In genomic region chr13:58111306-58111705, GRCm38 (mm10) we compare ENCODE assay signal across 11 mouse cellular contexts. TPM values are rescaled to one million over a fixed set of nuclear protein-coding genes. Genes with fewer than 3 reads are reported as not detected.
A peak's percentile ranks its signal among the peaks of the same experiment; 100 is the strongest.
DNase-seq lines count a peak whose midpoint lies in the region; ATAC-seq and TF ChIP-seq lines count a peak whose summit lies in the region.
"Had no signal": no experiment of that assay in that cellular context is flagged by ENCODE, and none has a peak within 500 bp of the region (broad histone marks: within the 10 kb centered on the region; RNA-seq: fewer than 3 reads in every experiment).

No protein-coding gene starts in this region.

- no peak for TF ChIP-seq POLR2A in lung, adult 2 months (IDR thresholded peaks at IDR 0.05; ENCODE audit: borderline replicate concordance, extremely low read depth, low read depth, low read length)

- H3K9me3 ChIP-seq in kidney, embryonic 16.5 days (ENCODE audit: low read length), result no peaks in the 10 kb centered on the region
- no peaks in the 10 kb centered on the region for H3K9me3 ChIP-seq in stomach, embryonic 15.5 days
- no peaks in the 10 kb centered on the region for H3K9me3 ChIP-seq in stomach, postnatal 0 days (ENCODE audit: control insufficient read depth, low read length)

- 94% methylated on average over 6 of the region's 6 CpGs for WGBS in kidney, embryonic 16.5 days
- WGBS in stomach, embryonic 15.5 days, result 94% methylated on average over 6 of the region's 6 CpGs
- WGBS in stomach, postnatal 0 days, result 94% methylated on average over 6 of the region's 6 CpGs
- WGBS in lung, adult 2 months, result 95% methylated on average over 6 of the region's 6 CpGs

- peak overlapping the region; percentile 85; the same call in 1 of the 2 replicates for H3K4me2 ChIP-seq in kidney, embryonic 16.5 days (replicated peaks; ENCODE audit: low read depth, low read length)
- 0 out of 2 replicates have a peak overlapping the region, but pooled peaks have one; percentile 84 for H3K4me2 ChIP-seq in stomach, embryonic 15.5 days
- no peak overlapping the region for H3K4me2 ChIP-seq in stomach, postnatal 0 days (replicated peaks; ENCODE audit: low read depth)

- no peak for TF ChIP-seq EP300 in stomach, postnatal 0 days (optimal IDR thresholded peaks at IDR 0.05)

- no peak for DNase-seq in frontal cortex, postnatal 14 days (ENCODE audit: low spot score in 2 of 2)
- no peak for DNase-seq in kidney, postnatal 25 days
- DNase-seq in stomach, postnatal 0 days (ENCODE audit: low spot score), result no peak
- DNase-seq in lung, adult 2 months, result no peak
- DNase-seq in thymus, postnatal 0 days (ENCODE audit: low spot score), result no peak
- DNase-seq: adrenal gland, postnatal 10 days; gastrocnemius, postnatal 10 days had no signal

- H3K9ac ChIP-seq in kidney, embryonic 16.5 days (replicated peaks; ENCODE audit: low read length), result no peak overlapping the region
- no peak overlapping the region for H3K9ac ChIP-seq in stomach, embryonic 15.5 days
- no peak overlapping the region for H3K9ac ChIP-seq in stomach, postnatal 0 days (ENCODE audit: low read length)

- peaks cover 25% of the 10 kb centered on the region for H3K4me1 ChIP-seq in kidney, embryonic 16.5 days (ENCODE audit: insufficient read depth, low read length)
- H3K4me1 ChIP-seq in stomach, embryonic 15.5 days, result peaks cover 11% of the 10 kb centered on the region
- no peaks in the 10 kb centered on the region for H3K4me1 ChIP-seq in stomach, postnatal 0 days (replicated peaks; ENCODE audit: control insufficient read depth, insufficient read depth)
- peaks cover 6% of the 10 kb centered on the region; the same call in 1 of the 2 replicates for H3K4me1 ChIP-seq in lung, adult 2 months (ENCODE audit: control insufficient read depth, insufficient read depth, low read length)

- H3K4me3 ChIP-seq in kidney, embryonic 16.5 days (ENCODE audit: low read length), result peak overlapping the region; percentile 14; the same call in 1 of the 2 replicates
- no peak overlapping the region for H3K4me3 ChIP-seq in stomach, embryonic 15.5 days (replicated peaks)
- no peak overlapping the region for H3K4me3 ChIP-seq in stomach, postnatal 0 days (ENCODE audit: low read depth, low read length)
- H3K4me3 ChIP-seq in lung, adult 2 months (replicated peaks; ENCODE audit: extremely low read depth, low read depth, low read length), result no peak overlapping the region

- H3K27me3 ChIP-seq in kidney, embryonic 16.5 days (ENCODE audit: insufficient read depth, low read length), result no peaks in the 10 kb centered on the region
- no peaks in the 10 kb centered on the region for H3K27me3 ChIP-seq in stomach, embryonic 15.5 days (replicated peaks)
- no peaks in the 10 kb centered on the region for H3K27me3 ChIP-seq in stomach, postnatal 0 days (ENCODE audit: control insufficient read depth, insufficient read depth, low read length)

- peak; percentile 36; the same call in 1 of the 2 replicates for ATAC-seq in frontal cortex, adult (ENCODE audit: low TSS enrichment)
- no peak for ATAC-seq in kidney, embryonic 16.5 days (ENCODE audit: low FRiP score, low TSS enrichment)
- ATAC-seq in stomach, embryonic 15.5 days (ENCODE audit: insufficient read depth, low FRiP score, low read depth), result no peak
- ATAC-seq in stomach, postnatal 0 days (ENCODE audit: low FRiP score, low TSS enrichment), result no peak
- ATAC-seq: CD4-positive, CD25-positive, alpha-beta regulatory T cell, adult 4 months had no signal

- H3K27ac ChIP-seq in kidney, embryonic 16.5 days (ENCODE audit: low read length), result no peak overlapping the region
- no peak overlapping the region for H3K27ac ChIP-seq in stomach, embryonic 15.5 days
- H3K27ac ChIP-seq in stomach, postnatal 0 days (replicated peaks), result no peak overlapping the region

- no peaks in the 10 kb centered on the region for H3K36me3 ChIP-seq in kidney, embryonic 16.5 days (ENCODE audit: insufficient read depth, low read length)
- H3K36me3 ChIP-seq in stomach, embryonic 15.5 days, result no peaks in the 10 kb centered on the region
- no peaks in the 10 kb centered on the region for H3K36me3 ChIP-seq in stomach, postnatal 0 days (ENCODE audit: control insufficient read depth, insufficient read depth, low read length)

- TF ChIP-seq CTCF in stomach, postnatal 0 days (IDR thresholded peaks at IDR 0.05; ENCODE audit: low read depth), result no peak
- TF ChIP-seq CTCF in lung, adult 2 months (IDR thresholded peaks at IDR 0.05; ENCODE audit: insufficient read depth, low read length), result no peak

RNA-seq across cellular contexts. Expression of gene Klhl3, which starts 2.1 kb away (rescaled TPM):
- polyA plus RNA-seq in kidney, embryonic 16.5 days (2015; fragmentation: Nextera tagmentation; extraction: Ambion mirVana), result 8.2 and 9.2 TPM in 2 replicates
- 3.2 and 3.4 TPM in 2 replicates for polyA plus RNA-seq in stomach, embryonic 15.5 days (2015; fragmentation: Nextera tagmentation; extraction: Ambion mirVana)
- 1.1 and 1.2 TPM in 2 replicates for polyA plus RNA-seq in stomach, postnatal 0 days (2015; fragmentation: Nextera tagmentation; extraction: Ambion mirVana)
- 1.8 TPM in 2 replicates for polyA plus RNA-seq in lung, adult 2 months (2012; rRNA removed)
- 1.4 and 1.8 TPM in 2 replicates for polyA plus RNA-seq in thymus, postnatal 0 days (2015; fragmentation: Nextera tagmentation; extraction: Ambion mirVana)

RNA-seq across cellular contexts. Expression of gene Hnrnpa0, which starts 17.1 kb away (rescaled TPM):
- 23.2 and 32.9 TPM in 2 replicates for polyA plus RNA-seq in kidney, embryonic 16.5 days (2015; fragmentation: Nextera tagmentation; extraction: Ambion mirVana)
- 34.1 and 34.7 TPM in 2 replicates for polyA plus RNA-seq in stomach, embryonic 15.5 days (2015; fragmentation: Nextera tagmentation; extraction: Ambion mirVana)
- 21.1 and 24.6 TPM in 2 replicates for polyA plus RNA-seq in stomach, postnatal 0 days (2015; fragmentation: Nextera tagmentation; extraction: Ambion mirVana)
- polyA plus RNA-seq in lung, adult 2 months (2012; rRNA removed), result 57.5 and 84.1 TPM in 2 replicates
- polyA plus RNA-seq in thymus, postnatal 0 days (2015; fragmentation: Nextera tagmentation; extraction: Ambion mirVana), result 41.9 and 52.6 TPM in 2 replicates

RNA-seq across cellular contexts. Expression of gene Idnk, which starts 46.1 kb away (rescaled TPM):
- 38.6 and 39.9 TPM in 2 replicates for polyA plus RNA-seq in kidney, embryonic 16.5 days (2015; fragmentation: Nextera tagmentation; extraction: Ambion mirVana)
- polyA plus RNA-seq in stomach, embryonic 15.5 days (2015; fragmentation: Nextera tagmentation; extraction: Ambion mirVana), result 40.0 TPM in 2 replicates
- polyA plus RNA-seq in stomach, postnatal 0 days (2015; fragmentation: Nextera tagmentation; extraction: Ambion mirVana), result 35.0 and 37.5 TPM in 2 replicates
- 17.0 and 24.5 TPM in 2 replicates for polyA plus RNA-seq in lung, adult 2 months (2012; rRNA removed)
- polyA plus RNA-seq in thymus, postnatal 0 days (2015; fragmentation: Nextera tagmentation; extraction: Ambion mirVana), result 109 and 117 TPM in 2 replicates
